Mouse (Mus musculus) hindbrain, embryonic 11.5 days (tissue): ENCODE measurements at regions not wholly inside any gene's neighbourhood (a gene's known extent, or its start where the extent isn't known, plus 50 kb on each side); places are given as distances from the start of the nearest gene placed in this dataset.
A peak's percentile ranks its signal among the peaks of the same experiment; 100 is the strongest.

Experiments used
- ATAC-seq: fragments of 200-750 bp; cut with Nextera tagmentation; 2 replicates; pipeline ENCODE4 v1.8.0; 2017; ENCODE audit warnings: mild to moderate bottlenecking, moderate TSS enrichment, moderate library complexity; ENCODE audit not compliant: low FRiP score
- DNase-seq: peaks from one replicate; pipeline ENCODE4 v3.0.0-alpha.2; 2015; ENCODE audit warnings: low spot score
- H3K27ac ChIP-seq: fragments of 300-500 bp; sonication (generic); 2 replicates; pipeline ENCODE4 v1.5.1; 2014; ENCODE audit warnings: mild to moderate bottlenecking, low read depth, low read length
- H3K27me3 ChIP-seq: fragments of 300-500 bp; sonication (generic); 2 replicates; pipeline ENCODE4 v1.6.1; 2014; ENCODE audit warnings: mild to moderate bottlenecking, low read length, moderate library complexity, mixed read lengths; ENCODE audit not compliant: control insufficient read depth, insufficient read depth
- H3K36me3 ChIP-seq: fragments of 300-500 bp; sonication (generic); 2 replicates; pipeline ENCODE4 v1.6.1; 2014; ENCODE audit warnings: mild to moderate bottlenecking, low read length, moderate library complexity, mixed read lengths; ENCODE audit not compliant: control insufficient read depth, insufficient read depth
- H3K4me1 ChIP-seq: fragments of 300-500 bp; sonication (generic); replicated peaks from 2 replicates; pipeline ENCODE4 v1.6.1; 2014; ENCODE audit warnings: low read length, mixed read lengths; ENCODE audit not compliant: control insufficient read depth, insufficient read depth
- H3K4me2 ChIP-seq: fragments of 300-500 bp; sonication (generic); replicated peaks from 2 replicates; pipeline ENCODE4 v1.6.1; 2014; ENCODE audit warnings: mild to moderate bottlenecking, low read depth, low read length
- H3K4me3 ChIP-seq: fragments of 300-500 bp; sonication (generic); 2 replicates; pipeline ENCODE4 v1.5.1; 2014; ENCODE audit warnings: low read depth, low read length
- H3K9ac ChIP-seq: fragments of 300-500 bp; sonication (generic); 2 replicates; pipeline ENCODE4 v1.6.1; 2014; ENCODE audit warnings: low read depth, low read length
- H3K9me3 ChIP-seq: fragments of 300-500 bp; sonication (generic); 2 replicates; pipeline ENCODE4 v1.6.1; 2016; ENCODE audit warnings: low read length; ENCODE audit not compliant: control insufficient read depth
- WGBS: fragments of 180-500 bp; shearing (Covaris S2); extraction: QIAGEN DNeasy Blood & Tissue Kit; methylation state at CpG from one replicate; pipeline ENCODE4 v1.1.7; 2014; 5-methylcytosine and 5-hydroxymethylcytosine counted together

DNA sequence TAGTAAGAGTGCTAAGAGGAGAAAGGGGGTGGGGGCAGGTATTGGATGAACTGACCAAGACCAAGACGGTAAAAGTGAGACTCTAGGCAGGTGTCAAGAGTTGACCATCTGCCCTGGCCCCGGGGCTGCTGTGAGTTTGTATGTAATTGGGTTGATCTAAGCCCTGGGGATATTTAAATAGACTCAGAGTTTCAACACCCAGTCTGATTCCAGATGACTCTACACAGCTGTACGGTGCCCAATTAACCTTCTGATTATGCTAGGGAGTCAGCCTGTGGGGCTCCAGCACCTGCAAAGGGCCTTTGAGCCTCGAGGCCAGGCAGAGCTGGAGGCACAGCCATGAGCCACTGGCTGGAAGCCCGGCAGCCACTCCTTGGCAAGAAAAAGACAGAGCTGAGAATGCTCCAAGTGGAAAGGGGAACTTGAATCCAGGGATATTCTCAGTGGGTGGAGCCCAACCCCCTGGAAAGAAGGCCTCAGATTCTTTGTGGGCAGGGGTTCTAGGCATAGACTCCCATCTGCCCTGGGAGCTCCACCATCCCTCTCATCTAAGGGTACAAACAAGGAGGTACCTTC lies 140.8 kb downstream of the Rybp start:
- no peak overlapping the region for H3K27ac ChIP-seq
- H3K9me3 ChIP-seq = no peaks in the 10 kb centered on the region
- H3K36me3 ChIP-seq = no peaks in the 10 kb centered on the region
- ATAC-seq (no peak), DNase-seq (no peak)
- H3K4me3 ChIP-seq = no peak overlapping the region
- H3K27me3 ChIP-seq = peaks cover 8% of the 10 kb centered on the region
- no peak overlapping the region for H3K9ac ChIP-seq
- H3K4me1 ChIP-seq = peaks cover 10% of the 10 kb centered on the region
- H3K4me2 ChIP-seq = no peak overlapping the region
- 41% methylated on average over 5 of the region's 5 CpGs for WGBS

GRCm38 (mm10) chr6:100145869-100146268 lies 141.4 kb downstream of the Rybp start:
- peaks cover 10% of the 10 kb centered on the region for H3K4me1 ChIP-seq
- no peak overlapping the region for H3K4me2 ChIP-seq
- ATAC-seq (no peak), DNase-seq (no peak)
- no peak overlapping the region for H3K27ac ChIP-seq
- no peaks in the 10 kb centered on the region for H3K36me3 ChIP-seq
- H3K9ac ChIP-seq = no peak overlapping the region
- no peaks in the 10 kb centered on the region for H3K9me3 ChIP-seq
- 72% methylated on average over 2 of the region's 2 CpGs for WGBS
- H3K4me3 ChIP-seq = no peak overlapping the region
- peaks cover 8% of the 10 kb centered on the region for H3K27me3 ChIP-seq

DNA sequence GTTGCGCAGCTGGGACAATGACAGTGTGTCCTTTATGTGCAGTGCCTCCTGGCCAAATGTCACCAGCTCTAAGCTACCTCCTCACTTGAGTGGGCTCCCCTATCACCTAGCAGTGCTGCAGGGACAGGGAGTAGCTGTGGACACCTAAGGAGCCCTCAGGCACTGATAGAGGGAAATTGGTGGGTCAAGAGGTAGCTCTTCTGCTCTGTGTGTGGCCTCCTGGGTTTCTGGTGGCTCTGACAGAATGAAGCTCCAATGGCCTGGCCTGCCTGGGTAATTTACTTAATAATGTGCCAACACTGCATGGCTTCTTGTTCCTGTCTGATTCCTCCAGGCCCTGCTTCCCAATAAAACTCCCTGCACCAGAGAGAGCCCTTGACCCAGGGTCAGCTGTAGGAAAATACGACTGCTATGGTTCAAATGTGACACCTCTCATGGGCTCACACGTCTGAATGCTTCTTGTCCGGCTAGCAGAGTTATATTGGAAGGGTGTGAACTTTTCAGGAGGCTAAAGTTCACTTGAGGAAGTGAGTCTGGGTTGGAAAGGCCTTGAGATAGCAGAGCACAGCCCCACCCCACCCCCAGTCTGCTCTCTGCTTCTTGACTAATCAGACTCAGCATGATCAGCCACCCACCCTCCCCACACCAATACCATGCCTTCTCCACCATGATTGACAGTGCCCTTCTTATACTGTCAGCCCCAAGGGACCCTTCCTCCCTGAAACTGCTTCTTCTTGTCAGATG lies 142.6 kb downstream of the Rybp start:
- Histone ChIP-seq H3K9ac (no peak overlapping the region), H3K9me3 (no peaks in the 10 kb centered on the region), H3K4me1 (peaks cover 15% of the 10 kb centered on the region), H3K4me2 (no peak overlapping the region), H3K27ac (no peak overlapping the region), H3K27me3 (peaks cover 8% of the 10 kb centered on the region), H3K4me3 (no peak overlapping the region), H3K36me3 (no peaks in the 10 kb centered on the region)
- no peak for DNase-seq
- WGBS = 37% methylated on average over 4 of the region's 4 CpGs
- no peak for ATAC-seq

DNA sequence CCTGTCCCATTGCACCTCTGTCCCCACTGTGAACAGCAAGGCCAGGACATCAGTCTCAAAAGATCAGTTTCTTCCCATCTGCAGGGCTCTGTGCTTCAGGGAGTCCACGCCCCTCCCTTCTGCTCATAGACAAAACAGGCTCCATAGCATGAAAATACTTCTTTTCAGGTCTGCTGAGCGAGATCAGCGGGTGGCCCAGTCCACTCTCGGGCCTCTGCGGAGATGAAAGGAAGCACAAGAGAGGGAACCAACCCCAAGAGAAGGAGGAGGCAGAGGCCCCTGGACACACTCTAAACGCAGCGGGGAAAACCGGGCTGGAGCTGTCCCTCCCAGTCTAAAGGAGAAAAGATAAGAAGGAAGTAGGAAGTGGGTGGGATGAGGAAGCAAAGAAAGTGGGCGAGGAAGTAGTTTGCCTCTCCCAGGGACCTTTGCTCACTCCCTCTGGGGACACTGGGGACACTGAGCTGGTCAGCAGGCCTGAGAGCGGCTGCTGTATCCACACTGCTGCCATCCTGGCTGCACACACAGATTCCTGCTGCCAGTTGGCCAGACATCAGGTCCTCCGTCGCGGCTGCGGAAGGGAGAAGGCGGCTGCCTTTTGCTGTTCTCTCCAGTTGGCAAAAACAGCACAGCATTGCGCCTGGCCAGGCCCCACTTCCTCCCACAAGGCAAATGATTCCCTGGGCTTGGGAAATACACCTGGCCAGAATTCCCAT lies 143.5 kb downstream of the Rybp start:
- Histone ChIP-seq H3K4me2 (peak overlapping the region; percentile 33), H3K27me3 (peaks cover 8% of the 10 kb centered on the region), H3K36me3 (no peaks in the 10 kb centered on the region), H3K4me3 (no peak overlapping the region), H3K27ac (peak overlapping the region; percentile 17), H3K9me3 (no peaks in the 10 kb centered on the region), H3K4me1 (peaks cover 15% of the 10 kb centered on the region), H3K9ac (peak overlapping the region; percentile 21; the same call in 1 of the 2 replicates)
- DNase-seq = peak; percentile 64
- ATAC-seq = peak; percentile 58
- WGBS = 1% methylated on average over 16 of the region's 16 CpGs

GRCm38 (mm10) chr6:100141225-100141624 lies 146.1 kb downstream of the Rybp start:
- no peak overlapping the region for H3K9ac ChIP-seq
- no peak for DNase-seq
- H3K4me2 ChIP-seq = no peak overlapping the region
- H3K4me3 ChIP-seq = no peak overlapping the region
- H3K27me3 ChIP-seq = peaks cover 10% of the 10 kb centered on the region
- no peaks in the 10 kb centered on the region for H3K9me3 ChIP-seq
- WGBS = 83% methylated on average over 5 of the region's 5 CpGs
- no peaks in the 10 kb centered on the region for H3K36me3 ChIP-seq
- H3K27ac ChIP-seq = no peak overlapping the region
- H3K4me1 ChIP-seq = peaks cover 15% of the 10 kb centered on the region
- no peak for ATAC-seq

- Histone ChIP-seq H3K27ac (no peak overlapping the region), H3K4me1 (peaks cover 15% of the 10 kb centered on the region), H3K4me3 (no peak overlapping the region), H3K9ac (no peak overlapping the region), H3K36me3 (no peaks in the 10 kb centered on the region), H3K4me2 (no peak overlapping the region), H3K9me3 (no peaks in the 10 kb centered on the region), H3K27me3 (peaks cover 6% of the 10 kb centered on the region)
- DNase-seq (no peak), ATAC-seq (no peak)
- WGBS = 44% methylated on average over 6 of the region's 6 CpGs
Measured at GRCm38 (mm10) chr6:100140581-100141114, 146.6 kb downstream of the Rybp start.

DNA sequence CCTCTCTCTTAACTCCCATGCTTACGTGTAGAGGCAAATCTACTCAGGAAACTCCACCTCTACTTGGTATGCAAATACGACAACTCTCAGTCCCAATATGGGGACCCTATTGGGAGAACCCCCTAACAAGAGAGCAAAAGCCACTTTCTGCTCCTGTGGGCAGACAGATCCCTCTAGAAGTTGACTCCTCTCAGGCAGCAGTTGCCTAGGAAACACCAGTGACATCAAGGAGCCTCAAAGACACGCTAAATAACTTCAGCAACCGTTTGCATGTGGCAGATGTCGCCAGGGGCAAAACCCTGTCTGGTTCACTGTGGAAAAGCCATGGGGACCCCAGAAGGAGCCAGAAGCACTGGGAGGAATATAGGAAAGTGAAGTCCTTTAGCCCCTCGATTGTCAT lies 147.5 kb downstream of the Rybp start:
- Histone ChIP-seq H3K4me3 (no peak overlapping the region), H3K4me1 (peaks cover 15% of the 10 kb centered on the region), H3K9ac (no peak overlapping the region), H3K4me2 (no peak overlapping the region), H3K36me3 (no peaks in the 10 kb centered on the region), H3K27ac (no peak overlapping the region), H3K27me3 (peaks cover 6% of the 10 kb centered on the region; the same call in 1 of the 2 replicates), H3K9me3 (no peaks in the 10 kb centered on the region)
- 39% methylated on average over 6 of the region's 6 CpGs for WGBS
- ATAC-seq (no peak), DNase-seq (no peak)

DNA sequence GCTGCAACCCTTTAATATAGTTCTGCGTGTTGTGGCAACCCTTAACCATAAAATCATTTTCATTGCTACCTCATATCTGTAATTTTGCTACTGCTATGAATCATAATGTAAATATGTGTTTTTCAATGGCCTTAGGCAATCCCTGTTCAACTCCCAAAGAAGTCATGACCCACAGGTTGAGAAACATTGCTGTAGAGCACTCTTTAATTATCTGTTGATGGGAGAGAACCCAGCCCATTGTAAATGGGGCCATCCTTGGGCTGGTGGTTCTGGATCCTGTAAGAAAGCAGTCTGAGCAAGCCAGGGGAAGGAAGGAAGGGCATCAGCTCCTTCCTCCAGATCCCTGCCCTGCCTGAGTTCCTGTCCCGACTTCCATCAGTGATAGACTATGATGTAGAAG lies 148.6 kb downstream of the Rybp start:
- Histone ChIP-seq H3K36me3 (no peaks in the 10 kb centered on the region), H3K4me1 (peaks cover 7% of the 10 kb centered on the region), H3K4me2 (no peak overlapping the region), H3K4me3 (no peak overlapping the region), H3K27ac (no peak overlapping the region), H3K9me3 (no peaks in the 10 kb centered on the region), H3K9ac (no peak overlapping the region), H3K27me3 (peaks cover 6% of the 10 kb centered on the region; the same call in 1 of the 2 replicates)
- 84% methylated on average over 2 of the region's 2 CpGs for WGBS
- DNase-seq (no peak), ATAC-seq (no peak)
